19 mouse cellular contexts compared by ENCODE assay signal in the genomic region with DNA sequence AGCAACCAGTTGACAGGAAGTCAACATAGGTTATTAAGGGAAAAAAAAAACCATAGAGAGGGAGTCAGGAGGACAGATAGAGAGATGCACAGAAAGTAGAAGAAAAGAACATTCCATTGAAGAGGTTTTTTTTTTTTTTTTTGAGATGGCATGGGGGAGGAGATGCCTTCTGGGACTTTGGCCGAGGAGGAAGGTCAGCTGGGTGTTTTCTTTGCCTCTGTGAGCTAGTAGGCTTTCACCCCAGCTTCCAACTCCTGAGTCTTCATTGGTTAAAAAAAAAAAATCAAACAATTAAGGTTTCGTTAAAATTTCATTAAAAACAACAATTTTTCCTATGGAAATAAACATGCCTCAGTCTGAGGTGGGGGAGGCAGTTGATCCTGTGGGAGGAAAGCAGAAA.
"Had no signal": no experiment of that assay in that cellular context is flagged by ENCODE, and none has a peak within 500 bp of the region (broad histone marks: within the 10 kb centered on the region; RNA-seq: fewer than 3 reads in every experiment).

No protein-coding gene starts in this region.

- H3K9me3 ChIP-seq: limb, embryonic 10.5 days; limb, embryonic 13.5 days; liver, embryonic 12.5 days; liver, embryonic 15.5 days; lung, embryonic 15.5 days; midbrain, embryonic 10.5 days; midbrain, embryonic 13.5 days; stomach, embryonic 15.5 days had no signal

- H3K27me3 ChIP-seq: limb, embryonic 13.5 days; liver, embryonic 12.5 days; liver, embryonic 15.5 days; lung, embryonic 15.5 days; midbrain, embryonic 13.5 days; stomach, embryonic 15.5 days had no signal

- H3K27ac ChIP-seq: hindbrain, embryonic 14.5 days; limb, embryonic 10.5 days; limb, embryonic 13.5 days; liver, embryonic 12.5 days; liver, embryonic 15.5 days; lung, embryonic 15.5 days; midbrain, embryonic 10.5 days; midbrain, embryonic 13.5 days; stomach, embryonic 15.5 days had no signal

- H3K4me3 ChIP-seq: limb, embryonic 10.5 days; limb, embryonic 13.5 days; liver, embryonic 12.5 days; liver, embryonic 15.5 days; lung, embryonic 15.5 days; megakaryocyte, embryonic 14.5 days; midbrain, embryonic 10.5 days; midbrain, embryonic 13.5 days; myocyte; stomach, embryonic 15.5 days had no signal

- H3K4me2 ChIP-seq: hindbrain, embryonic 14.5 days; limb, embryonic 13.5 days; liver, embryonic 12.5 days; liver, embryonic 15.5 days; lung, embryonic 15.5 days; midbrain, embryonic 13.5 days; stomach, embryonic 15.5 days had no signal

- ATAC-seq: liver, embryonic 12.5 days had no signal

- H3K4me1 ChIP-seq: limb, embryonic 10.5 days; limb, embryonic 13.5 days; liver, embryonic 12.5 days; liver, embryonic 15.5 days; midbrain, embryonic 13.5 days had no signal

- H3K9ac ChIP-seq: hindbrain, embryonic 14.5 days; limb, embryonic 13.5 days; liver, embryonic 12.5 days; liver, embryonic 15.5 days; lung, embryonic 15.5 days; midbrain, embryonic 13.5 days; stomach, embryonic 15.5 days had no signal

- H3K36me3 ChIP-seq: limb, embryonic 10.5 days; limb, embryonic 13.5 days; liver, embryonic 12.5 days; liver, embryonic 15.5 days; lung, embryonic 15.5 days; midbrain, embryonic 10.5 days; midbrain, embryonic 13.5 days; stomach, embryonic 15.5 days had no signal

- DNase-seq: kidney, postnatal 10 days; liver; lung, adult 18-20 months; lung, postnatal 10 days; lung, postnatal 36 days; right cerebral cortex, postnatal 25 days; spleen, adult 18-20 months; thymus, postnatal 25 days had no signal
